ENCODE assay signal across 25 mouse cellular contexts in the genomic region with DNA sequence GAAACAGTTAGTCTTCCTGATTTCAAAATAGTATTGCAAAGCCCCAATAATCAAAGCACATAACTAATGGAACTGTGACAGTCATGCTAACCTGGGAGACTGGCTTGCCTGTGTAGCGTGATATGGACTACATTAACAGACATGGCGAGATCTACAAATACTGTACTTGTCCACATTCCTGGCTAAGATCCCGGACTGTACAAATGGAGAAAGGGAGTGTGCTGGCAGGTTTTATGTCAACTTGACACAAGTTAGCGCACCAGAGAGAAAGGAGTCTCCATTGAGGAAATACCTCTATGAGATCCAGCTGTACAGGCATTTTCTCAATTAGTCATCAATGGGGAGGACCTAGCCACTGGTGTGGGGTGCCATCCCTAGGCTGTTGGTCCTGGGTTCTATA.
DNase-seq lines count a peak whose midpoint lies in the region; ATAC-seq and TF ChIP-seq lines count a peak whose summit lies in the region.
"Had no signal": no experiment of that assay in that cellular context is flagged by ENCODE, and none has a peak within 500 bp of the region (broad histone marks: within the 10 kb centered on the region; RNA-seq: fewer than 3 reads in every experiment).

No protein-coding gene starts in this region.

- no peak overlapping the region for H3K9ac ChIP-seq in forebrain, embryonic 14.5 days (ENCODE audit: low read length)
- no peak overlapping the region for H3K9ac ChIP-seq in forebrain, embryonic 12.5 days
- H3K9ac ChIP-seq in heart, embryonic 15.5 days = no peak overlapping the region
- no peak overlapping the region for H3K9ac ChIP-seq in lung, embryonic 14.5 days
- H3K9ac ChIP-seq in stomach, embryonic 14.5 days (replicated peaks; ENCODE audit: low read depth, low read length) = no peak overlapping the region
- H3K9ac ChIP-seq in stomach, postnatal 0 days (ENCODE audit: low read length) = no peak overlapping the region
- H3K9ac ChIP-seq: hindbrain, embryonic 14.5 days; limb, embryonic 12.5 days; liver, embryonic 15.5 days; stomach, embryonic 15.5 days had no signal

- no peak overlapping the region for H3K27ac ChIP-seq in forebrain, embryonic 14.5 days (ENCODE audit: low read depth, low read length)
- no peak overlapping the region for H3K27ac ChIP-seq in forebrain, embryonic 12.5 days
- H3K27ac ChIP-seq in heart, embryonic 15.5 days = peak overlapping the region; percentile 2; the same call in 1 of the 2 replicates
- no peak overlapping the region for H3K27ac ChIP-seq in heart, embryonic 10.5 days
- no peak overlapping the region for H3K27ac ChIP-seq in lung, embryonic 14.5 days (ENCODE audit: low read depth)
- H3K27ac ChIP-seq in stomach, embryonic 14.5 days (ENCODE audit: low read length) = no peak overlapping the region
- H3K27ac ChIP-seq in stomach, postnatal 0 days (replicated peaks) = no peak overlapping the region
- H3K27ac ChIP-seq: gastrocnemius, adult 2 months; hindbrain, embryonic 14.5 days; left cerebral cortex, adult 2 months; limb, embryonic 12.5 days; liver, embryonic 15.5 days; stomach, embryonic 15.5 days had no signal

- no peaks in the 10 kb centered on the region for H3K27me3 ChIP-seq in forebrain, embryonic 14.5 days (replicated peaks; ENCODE audit: control insufficient read depth, insufficient read depth, low read length)
- H3K27me3 ChIP-seq in forebrain, embryonic 12.5 days = no peaks in the 10 kb centered on the region
- no peaks in the 10 kb centered on the region for H3K27me3 ChIP-seq in heart, embryonic 15.5 days
- H3K27me3 ChIP-seq in heart, embryonic 10.5 days (ENCODE audit: insufficient read depth, poor library complexity, severe bottlenecking) = no peaks in the 10 kb centered on the region
- H3K27me3 ChIP-seq in lung, embryonic 14.5 days (ENCODE audit: insufficient read depth, low read length) = no peaks in the 10 kb centered on the region
- H3K27me3 ChIP-seq in stomach, embryonic 14.5 days (ENCODE audit: control insufficient read depth, insufficient read depth, low read length) = no peaks in the 10 kb centered on the region
- no peaks in the 10 kb centered on the region for H3K27me3 ChIP-seq in stomach, postnatal 0 days (ENCODE audit: control insufficient read depth, insufficient read depth, low read length)
- H3K27me3 ChIP-seq: limb, embryonic 12.5 days; liver, embryonic 15.5 days; stomach, embryonic 15.5 days had no signal

- no peaks in the 10 kb centered on the region for H3K36me3 ChIP-seq in forebrain, embryonic 14.5 days (ENCODE audit: control insufficient read depth, insufficient read depth, low read length)
- H3K36me3 ChIP-seq in forebrain, embryonic 12.5 days (replicated peaks) = no peaks in the 10 kb centered on the region
- no peaks in the 10 kb centered on the region for H3K36me3 ChIP-seq in heart, embryonic 15.5 days
- no peaks in the 10 kb centered on the region for H3K36me3 ChIP-seq in heart, embryonic 10.5 days
- H3K36me3 ChIP-seq in lung, embryonic 14.5 days (ENCODE audit: insufficient read depth) = no peaks in the 10 kb centered on the region
- H3K36me3 ChIP-seq in stomach, embryonic 14.5 days (ENCODE audit: control insufficient read depth, insufficient read depth, low read length) = no peaks in the 10 kb centered on the region
- no peaks in the 10 kb centered on the region for H3K36me3 ChIP-seq in stomach, postnatal 0 days (ENCODE audit: control insufficient read depth, insufficient read depth, low read length)
- H3K36me3 ChIP-seq: G1E; limb, embryonic 12.5 days; liver, embryonic 15.5 days; stomach, embryonic 15.5 days had no signal

- no peak for TF ChIP-seq EP300 in stomach, postnatal 0 days (optimal IDR thresholded peaks at IDR 0.05)

- TF ChIP-seq CTCF in lung, embryonic 14.5 days (IDR thresholded peaks at IDR 0.05; ENCODE audit: low read depth) = no peak
- TF ChIP-seq CTCF in stomach, postnatal 0 days (IDR thresholded peaks at IDR 0.05; ENCODE audit: low read depth) = no peak

- H3K4me2 ChIP-seq in forebrain, embryonic 14.5 days (ENCODE audit: low read length) = no peak overlapping the region
- no peak overlapping the region for H3K4me2 ChIP-seq in forebrain, embryonic 12.5 days
- no peak overlapping the region for H3K4me2 ChIP-seq in heart, embryonic 15.5 days
- no peak overlapping the region for H3K4me2 ChIP-seq in lung, embryonic 14.5 days
- H3K4me2 ChIP-seq in stomach, embryonic 14.5 days (replicated peaks; ENCODE audit: low read depth, low read length) = no peak overlapping the region
- H3K4me2 ChIP-seq in stomach, postnatal 0 days (replicated peaks; ENCODE audit: low read depth) = no peak overlapping the region
- H3K4me2 ChIP-seq: hindbrain, embryonic 14.5 days; limb, embryonic 12.5 days; liver, embryonic 15.5 days; stomach, embryonic 15.5 days had no signal

- H3K4me3 ChIP-seq in forebrain, embryonic 14.5 days (ENCODE audit: low read depth, low read length) = no peak overlapping the region
- no peak overlapping the region for H3K4me3 ChIP-seq in forebrain, embryonic 12.5 days (replicated peaks)
- no peak overlapping the region for H3K4me3 ChIP-seq in heart, embryonic 15.5 days
- H3K4me3 ChIP-seq in heart, embryonic 10.5 days = no peak overlapping the region
- H3K4me3 ChIP-seq in lung, embryonic 14.5 days (ENCODE audit: low read depth, low read length) = no peak overlapping the region
- no peak overlapping the region for H3K4me3 ChIP-seq in stomach, embryonic 14.5 days (ENCODE audit: low read depth, low read length)
- H3K4me3 ChIP-seq in stomach, postnatal 0 days (ENCODE audit: low read depth, low read length) = no peak overlapping the region
- H3K4me3 ChIP-seq: gastrocnemius, adult 2 months; left cerebral cortex, adult 2 months; limb, embryonic 12.5 days; liver, embryonic 15.5 days; stomach, embryonic 15.5 days had no signal

- WGBS in forebrain, embryonic 14.5 days = 61% methylated on average over 4 of the region's 4 CpGs
- 88% methylated on average over 4 of the region's 4 CpGs for WGBS in forebrain, embryonic 12.5 days
- WGBS in heart, embryonic 15.5 days = 34% methylated on average over 4 of the region's 4 CpGs
- 88% methylated on average over 4 of the region's 4 CpGs for WGBS in heart, embryonic 10.5 days
- WGBS in lung, embryonic 14.5 days = 49% methylated on average over 4 of the region's 4 CpGs
- WGBS in stomach, embryonic 14.5 days = 53% methylated on average over 4 of the region's 4 CpGs
- WGBS in stomach, postnatal 0 days = 51% methylated on average over 4 of the region's 4 CpGs

- H3K9me3 ChIP-seq in forebrain, embryonic 14.5 days (replicated peaks; ENCODE audit: control insufficient read depth, low read length) = no peaks in the 10 kb centered on the region
- no peaks in the 10 kb centered on the region for H3K9me3 ChIP-seq in forebrain, embryonic 12.5 days
- no peaks in the 10 kb centered on the region for H3K9me3 ChIP-seq in heart, embryonic 15.5 days (replicated peaks)
- no peaks in the 10 kb centered on the region for H3K9me3 ChIP-seq in heart, embryonic 10.5 days
- no peaks in the 10 kb centered on the region for H3K9me3 ChIP-seq in lung, embryonic 14.5 days (ENCODE audit: low read depth, low read length)
- H3K9me3 ChIP-seq in stomach, embryonic 14.5 days (ENCODE audit: control insufficient read depth, low read depth, low read length) = no peaks in the 10 kb centered on the region
- H3K9me3 ChIP-seq in stomach, postnatal 0 days (ENCODE audit: control insufficient read depth, low read length) = no peaks in the 10 kb centered on the region
- H3K9me3 ChIP-seq: G1E; limb, embryonic 12.5 days; liver, embryonic 15.5 days; stomach, embryonic 15.5 days had no signal

- peak; percentile 24 for DNase-seq in forebrain, embryonic 14.5 days (ENCODE audit: low spot score)
- no peak for DNase-seq in heart, embryonic 10.5 days (ENCODE audit: low spot score)
- DNase-seq in lung, embryonic 14.5 days = peak; percentile 56
- DNase-seq in lung, adult 18-20 months = no peak
- no peak for DNase-seq in stomach, postnatal 0 days (ENCODE audit: low spot score)
- DNase-seq: adrenal gland, adult 8-10 months; cerebellum, adult 8-10 months; cerebellum, postnatal 25 days; gastrocnemius, adult 2 months; gastrocnemius, postnatal 36 days; kidney, postnatal 25 days; midbrain, embryonic 14.5 days; right cerebral cortex, postnatal 14 days; thymus, postnatal 14 days had no signal

- ATAC-seq in forebrain, embryonic 14.5 days = no peak
- no peak for ATAC-seq in forebrain, embryonic 12.5 days (ENCODE audit: low FRiP score)
- ATAC-seq in heart, embryonic 15.5 days (replicated peaks; ENCODE audit: insufficient number of reproducible peaks, insufficient read depth, low FRiP score, low read depth) = no peak
- no peak for ATAC-seq in lung, embryonic 14.5 days (ENCODE audit: insufficient read depth)
- ATAC-seq in stomach, embryonic 14.5 days (ENCODE audit: insufficient number of reproducible peaks, insufficient read depth, low FRiP score, low read depth) = peak; percentile 23; the same call in 1 of the 2 replicates
- ATAC-seq in stomach, postnatal 0 days (ENCODE audit: low FRiP score, low TSS enrichment) = no peak
- ATAC-seq: forebrain, embryonic 16.5 days; intestine, postnatal 0 days had no signal

- H3K4me1 ChIP-seq in forebrain, embryonic 14.5 days (ENCODE audit: control insufficient read depth, insufficient read depth, low read length) = peaks cover 38% of the 10 kb centered on the region
- H3K4me1 ChIP-seq in forebrain, embryonic 12.5 days = peaks cover 42% of the 10 kb centered on the region
- peaks cover 38% of the 10 kb centered on the region for H3K4me1 ChIP-seq in heart, embryonic 15.5 days (replicated peaks)
- H3K4me1 ChIP-seq in heart, embryonic 10.5 days = peaks cover 36% of the 10 kb centered on the region
- H3K4me1 ChIP-seq in lung, embryonic 14.5 days (ENCODE audit: insufficient read depth) = peaks cover 11% of the 10 kb centered on the region
- H3K4me1 ChIP-seq in stomach, embryonic 14.5 days (ENCODE audit: control insufficient read depth, insufficient read depth, low read length) = peaks cover 27% of the 10 kb centered on the region
- H3K4me1 ChIP-seq in stomach, postnatal 0 days (replicated peaks; ENCODE audit: control insufficient read depth, insufficient read depth) = peaks cover 7% of the 10 kb centered on the region

Comparison
In these comparisons a context has a peak if more than half of its experiments do, and no peak if none do; other contexts are left out.
1. DNase-seq: peak in forebrain, embryonic 14.5 days (single experiment) and lung, embryonic 14.5 days (single experiment); none in heart, embryonic 10.5 days (single experiment), lung, adult 18-20 months (0 of 2) and stomach, postnatal 0 days (single experiment).